Mouse (Mus musculus) c-Kit-positive CD71-positive TER-119-positive erythroid progenitor cells, embryonic 14.5 days (primary cell): Measurements from ENCODE around the gene Kif18b.

Experiments used
- DNase-seq: peaks from one replicate; pipeline ENCODE4 v3.0.0-alpha.2; 2013; ENCODE audit warnings: low spot score

The Kif18b gene

DNA sequence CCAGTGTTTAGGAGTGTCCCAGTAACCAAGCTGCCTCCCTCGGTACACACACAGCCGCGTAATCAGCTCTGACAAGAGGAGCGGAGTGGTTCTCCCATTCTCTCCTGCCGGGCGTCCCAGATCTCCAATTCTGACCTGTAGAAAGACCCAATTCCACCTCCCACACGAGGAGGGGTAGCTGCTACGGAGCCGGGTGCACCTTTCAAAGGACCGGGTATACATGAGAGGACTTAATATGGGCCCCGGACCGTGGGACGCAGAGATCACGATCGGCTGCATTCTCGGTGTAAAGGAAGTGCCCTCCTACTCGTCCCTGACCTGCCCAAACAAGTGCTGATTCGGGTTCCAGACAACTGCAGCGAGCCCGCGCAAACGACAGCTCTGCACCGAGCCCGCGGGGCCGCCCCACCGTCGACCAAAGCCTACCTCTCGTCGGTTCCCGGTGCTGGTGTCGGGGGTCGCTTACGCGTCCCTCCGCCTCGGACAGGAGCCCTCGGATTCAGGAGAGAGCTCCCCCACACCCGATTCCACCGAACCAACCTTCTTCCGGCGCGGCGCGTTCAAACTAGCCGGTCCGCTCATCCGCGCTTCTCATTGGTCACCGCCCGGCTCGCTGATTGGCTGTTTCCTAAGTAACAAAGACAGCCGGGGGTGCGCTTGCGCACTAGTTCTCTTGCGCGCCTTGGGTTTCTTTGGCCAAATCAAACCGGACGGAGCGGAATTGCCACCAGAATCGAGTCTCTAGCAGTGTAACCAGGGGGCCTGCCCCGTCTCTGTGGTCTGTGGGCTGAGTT lies at the start of gene Kif18b:
TSS of gene Kif18b (minus strand) at position 568 of the 794 bp plus-strand sequence.
- DNase-seq = peak; percentile 98

DNA sequence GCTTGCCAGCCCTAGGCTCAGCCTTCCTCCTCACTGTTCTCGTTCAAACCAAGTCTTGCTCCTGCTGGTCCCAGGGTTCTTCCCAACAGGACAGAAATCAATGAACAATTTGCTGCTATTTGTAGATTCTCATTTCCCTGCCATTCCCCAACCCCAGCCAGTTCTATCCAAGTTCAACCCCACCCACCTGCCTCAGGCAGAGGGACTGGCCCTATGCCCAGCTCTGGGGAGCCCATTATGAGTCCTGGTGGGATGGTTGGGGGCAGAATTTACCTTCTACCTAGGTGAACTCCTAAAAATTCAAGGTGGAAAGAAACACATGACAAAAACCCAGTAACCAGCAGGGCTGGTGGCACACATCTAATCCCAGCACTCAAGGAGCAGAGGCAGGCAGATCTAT lies 47.4 kb upstream of the Kif18b start:
- DNase-seq = no peak

DNA sequence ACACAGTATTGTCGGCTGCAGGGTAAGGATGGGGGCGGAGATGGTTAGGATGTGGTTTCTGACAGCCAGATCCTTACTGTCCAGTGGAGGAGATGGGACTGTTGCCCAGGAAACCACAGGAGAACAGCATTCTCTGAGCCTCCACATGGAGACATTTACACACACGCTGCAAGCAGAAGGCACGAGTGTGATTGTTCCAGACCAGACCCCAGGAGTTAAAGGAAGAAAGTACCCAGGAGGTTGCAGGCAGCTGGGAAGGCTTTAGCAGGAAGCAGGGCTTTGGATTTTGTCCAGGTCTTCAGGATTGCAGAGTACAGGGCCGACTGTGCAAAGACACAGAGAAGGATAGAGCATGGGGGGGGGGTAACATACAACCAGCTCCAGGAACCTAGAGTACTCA lies 46.7 kb upstream of the Kif18b start:
- no peak for DNase-seq

DNA sequence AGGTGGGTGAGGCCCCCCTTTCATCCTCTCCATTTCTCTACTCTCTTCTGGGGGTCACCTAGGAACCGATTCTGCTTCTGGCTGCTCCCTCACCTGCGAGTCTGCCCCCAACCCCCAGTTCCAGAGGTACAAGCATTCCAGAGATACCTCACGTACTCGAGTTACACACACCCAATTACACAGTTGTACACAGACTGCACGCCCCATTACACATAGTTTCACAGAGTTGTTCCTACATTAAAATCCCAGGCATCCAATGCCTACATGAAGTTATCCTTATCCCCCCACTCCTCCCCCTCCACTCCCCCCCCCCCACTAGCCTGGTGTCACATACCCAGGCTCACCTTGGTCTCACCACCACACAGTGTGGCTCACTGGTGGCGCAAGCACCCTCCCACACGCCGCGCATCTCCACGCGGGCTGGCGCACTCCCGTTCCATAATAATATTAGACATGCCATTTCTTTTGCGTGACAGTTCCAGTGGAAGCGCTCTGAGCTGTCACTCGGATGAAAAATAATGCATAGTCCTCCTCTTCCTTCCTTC lies 39.7 kb upstream of the Kif18b start:
- no peak for DNase-seq

DNA sequence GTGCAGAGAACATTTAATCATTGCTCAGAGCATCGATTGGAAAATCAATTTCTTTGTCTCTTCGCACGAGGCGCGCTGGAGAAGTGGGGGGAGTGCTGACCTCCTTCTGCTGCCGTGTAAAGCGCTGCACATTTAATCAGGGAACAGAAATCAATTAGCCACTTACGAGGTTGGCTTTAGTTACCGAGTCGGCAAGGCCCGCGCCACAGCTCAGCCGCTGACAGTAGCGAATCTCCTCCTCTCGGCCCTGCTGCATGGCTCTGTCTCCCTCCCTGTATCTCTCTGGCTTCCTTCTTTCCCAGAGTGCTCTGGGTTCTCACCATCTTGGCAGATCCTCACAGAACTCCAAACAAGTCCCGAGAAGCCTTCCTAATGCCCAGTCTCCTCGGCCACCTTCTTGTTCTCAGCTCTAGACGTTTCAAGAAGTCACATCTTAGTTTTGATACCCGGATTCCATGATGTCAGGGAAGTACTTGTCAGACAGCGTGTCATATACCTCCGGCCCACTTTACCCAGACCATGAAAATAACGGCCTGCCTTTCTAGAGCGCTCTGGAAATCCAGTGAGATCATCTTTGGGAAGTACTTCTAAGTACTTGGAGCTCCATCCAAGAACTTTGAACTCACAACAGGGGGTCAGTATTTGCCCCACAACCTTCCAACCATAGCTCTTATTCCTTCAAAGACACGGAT lies 39.1 kb upstream of the Kif18b start:
- DNase-seq = no peak

DNA sequence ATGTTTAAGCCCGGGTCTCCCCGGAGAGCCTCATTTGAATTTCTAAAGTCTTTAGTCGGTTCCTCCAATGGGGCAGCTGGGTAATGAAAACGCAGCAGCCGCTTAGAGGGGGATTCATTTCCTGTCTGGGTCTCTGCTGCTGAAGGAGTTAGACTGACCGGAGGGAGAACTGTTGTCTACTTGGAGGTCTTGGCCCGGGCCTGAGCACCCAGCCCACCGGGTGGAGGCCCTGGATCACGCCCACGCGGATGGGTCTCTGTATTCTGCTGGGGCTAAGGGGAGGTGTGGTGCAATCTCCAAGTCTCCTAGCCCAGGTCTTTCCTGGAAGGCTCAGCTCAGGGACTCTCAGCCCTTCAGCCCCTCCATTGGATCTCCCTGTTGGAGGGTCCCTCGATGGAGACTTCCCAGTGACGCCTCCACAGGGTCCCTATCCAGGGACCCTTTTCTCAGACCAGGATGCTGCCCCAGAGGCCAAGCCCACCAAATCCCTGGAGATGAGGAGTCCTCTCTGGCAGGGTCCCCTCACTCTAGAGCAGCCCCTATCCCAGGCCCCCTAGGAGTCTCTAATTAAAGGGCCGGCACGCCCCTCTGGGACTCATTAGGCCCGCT lies 38.4 kb upstream of the Kif18b start:
- no peak for DNase-seq

DNA sequence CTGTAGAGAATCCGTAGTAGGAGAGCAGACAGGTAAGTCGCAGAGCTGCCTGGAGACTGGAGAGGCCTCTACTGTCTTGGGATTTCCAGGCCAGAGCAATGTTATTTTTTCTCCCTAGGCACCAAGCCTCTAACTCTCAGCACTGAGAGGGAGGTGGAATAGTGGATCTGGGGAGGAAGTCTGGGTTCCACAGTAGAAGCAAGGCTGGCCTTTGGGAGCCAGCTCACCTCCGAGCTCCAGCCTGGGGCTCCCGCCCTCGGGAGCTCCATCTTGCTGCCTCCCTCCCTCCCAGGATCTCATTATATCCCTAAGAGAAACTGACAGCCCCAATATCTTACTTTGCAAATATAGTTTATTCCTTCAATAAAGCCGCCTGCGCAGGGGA lies 37.9 kb upstream of the Kif18b start:
- DNase-seq = no peak

DNA sequence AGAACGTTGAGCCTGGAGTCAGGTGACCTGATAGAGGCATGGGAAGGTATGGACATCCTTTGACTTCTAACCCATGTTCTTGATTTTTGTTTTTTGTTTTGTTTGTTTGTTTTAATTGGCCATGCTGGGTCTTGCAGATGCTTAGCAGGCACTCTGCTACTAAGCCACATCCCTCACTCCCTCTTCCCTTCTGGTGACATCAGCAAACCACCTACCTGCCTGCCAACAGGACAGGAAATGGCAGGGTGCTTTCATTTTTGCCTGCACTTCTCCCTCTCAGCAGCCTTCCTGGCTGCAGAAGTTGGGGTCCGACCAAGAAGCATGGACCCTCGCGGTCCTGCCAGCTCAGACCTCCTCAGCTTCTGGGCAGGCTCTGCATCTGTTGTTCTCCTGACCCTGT lies 36.2 kb upstream of the Kif18b start:
- no peak for DNase-seq

DNA sequence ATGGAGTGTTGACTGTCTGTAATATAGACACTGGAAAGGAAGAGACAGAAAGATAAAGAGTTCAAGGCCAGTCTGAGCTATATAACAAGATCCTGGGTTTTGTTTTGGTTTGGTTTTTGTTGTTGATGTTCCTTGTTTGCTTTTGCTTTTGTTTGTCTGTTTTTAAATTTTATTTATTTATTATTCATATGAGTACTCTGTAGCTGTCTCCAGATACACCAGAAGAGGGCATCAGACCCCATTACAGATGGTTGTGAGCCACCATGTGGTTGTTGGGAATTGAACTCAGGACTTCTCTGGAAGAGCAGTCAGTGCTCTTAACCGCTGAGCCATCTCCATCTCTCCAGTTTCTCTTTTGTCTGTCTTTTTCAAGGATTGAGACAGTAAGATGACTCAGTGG lies 33.9 kb upstream of the Kif18b start:
- no peak for DNase-seq

DNA sequence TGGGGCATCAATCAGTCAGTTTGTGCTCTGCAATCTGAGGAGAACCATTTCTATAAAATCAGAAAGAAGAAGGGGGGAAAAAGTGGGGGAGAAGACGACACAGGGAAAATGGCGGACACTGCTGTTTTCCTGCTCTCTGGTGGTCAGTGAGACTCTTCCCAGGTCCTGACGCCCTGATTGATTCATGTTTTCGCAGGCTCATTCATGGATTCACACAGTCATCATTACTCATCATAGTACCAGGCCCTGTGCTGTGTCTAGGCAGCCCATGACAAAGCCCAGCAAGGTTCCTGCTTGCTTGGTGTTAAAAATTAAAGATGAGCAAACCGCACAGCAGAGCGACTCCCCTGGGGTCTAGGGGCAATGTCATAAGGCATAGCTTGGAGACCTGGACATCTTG lies 33.5 kb upstream of the Kif18b start:
- no peak for DNase-seq

DNA sequence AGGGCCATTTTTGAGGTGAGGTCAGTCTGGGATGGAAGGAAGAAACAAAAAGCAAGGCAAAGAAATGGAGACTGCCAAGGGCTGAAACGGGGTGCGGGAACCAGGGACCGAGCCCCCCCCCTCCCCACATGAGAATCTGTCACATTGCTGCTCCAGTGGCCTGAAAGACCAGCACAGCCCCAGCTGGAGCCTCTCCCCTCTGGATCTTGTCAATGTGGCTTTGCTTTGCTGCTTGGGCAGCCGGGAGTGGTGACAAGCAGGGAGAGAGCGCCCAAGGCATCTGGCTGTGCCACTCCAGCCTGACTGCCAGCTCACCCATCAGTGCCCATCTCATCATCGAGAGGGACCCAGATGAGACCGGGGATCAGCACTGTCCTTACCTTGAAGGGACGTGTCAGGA lies 32.8 kb upstream of the Kif18b start:
- no peak for DNase-seq

DNA sequence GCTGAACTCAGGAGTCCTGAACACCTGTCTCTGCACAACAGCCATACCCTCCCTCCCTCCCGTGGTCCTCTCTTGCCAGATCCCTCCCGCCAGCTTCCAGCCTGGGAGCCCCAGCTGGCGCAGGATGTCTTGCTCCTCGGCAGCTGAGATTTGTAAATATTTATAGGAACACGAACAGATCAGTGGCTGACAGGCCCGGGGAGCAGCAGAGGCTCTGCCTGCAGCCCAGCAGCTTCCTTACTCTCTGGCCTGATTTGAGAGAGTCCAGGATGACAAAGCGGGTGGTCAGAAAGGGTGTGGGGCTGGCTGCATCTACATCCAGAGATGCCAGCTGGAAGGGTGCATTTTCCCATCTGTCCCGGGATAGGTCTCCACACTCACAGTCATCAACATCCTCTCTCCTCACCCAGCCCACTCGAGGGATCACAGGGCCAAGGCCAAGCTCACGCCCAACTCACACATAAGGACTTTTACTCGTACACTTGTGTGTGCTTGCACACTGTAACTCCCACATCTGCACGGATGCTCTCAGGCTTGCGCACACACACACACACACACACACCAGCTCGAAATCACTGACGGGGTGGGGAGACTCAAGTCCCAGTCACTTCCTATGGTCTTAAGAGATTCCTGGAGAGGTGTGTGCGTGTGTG lies 32.2 kb upstream of the Kif18b start:
- DNase-seq = no peak

DNA sequence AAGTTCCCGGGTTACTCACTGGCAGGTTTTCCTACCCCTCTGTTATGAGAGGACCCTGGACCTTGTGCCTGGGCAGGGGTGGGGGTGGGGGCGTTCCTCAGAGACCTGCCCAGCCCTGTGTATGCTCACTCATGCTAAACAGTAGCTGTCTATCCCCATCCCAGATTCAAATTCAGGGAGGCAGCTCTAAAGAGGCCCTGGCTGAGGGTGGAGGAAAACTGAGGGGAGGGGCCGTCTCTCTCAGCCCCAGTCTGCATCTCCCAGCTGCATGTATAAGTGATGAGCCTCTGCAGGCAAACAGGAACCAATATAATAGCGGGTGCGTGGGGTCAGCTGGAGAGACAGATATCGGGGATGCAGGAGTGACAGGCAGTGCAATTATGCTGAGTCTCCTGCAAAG lies 28.0 kb upstream of the Kif18b start:
- no peak for DNase-seq

DNA sequence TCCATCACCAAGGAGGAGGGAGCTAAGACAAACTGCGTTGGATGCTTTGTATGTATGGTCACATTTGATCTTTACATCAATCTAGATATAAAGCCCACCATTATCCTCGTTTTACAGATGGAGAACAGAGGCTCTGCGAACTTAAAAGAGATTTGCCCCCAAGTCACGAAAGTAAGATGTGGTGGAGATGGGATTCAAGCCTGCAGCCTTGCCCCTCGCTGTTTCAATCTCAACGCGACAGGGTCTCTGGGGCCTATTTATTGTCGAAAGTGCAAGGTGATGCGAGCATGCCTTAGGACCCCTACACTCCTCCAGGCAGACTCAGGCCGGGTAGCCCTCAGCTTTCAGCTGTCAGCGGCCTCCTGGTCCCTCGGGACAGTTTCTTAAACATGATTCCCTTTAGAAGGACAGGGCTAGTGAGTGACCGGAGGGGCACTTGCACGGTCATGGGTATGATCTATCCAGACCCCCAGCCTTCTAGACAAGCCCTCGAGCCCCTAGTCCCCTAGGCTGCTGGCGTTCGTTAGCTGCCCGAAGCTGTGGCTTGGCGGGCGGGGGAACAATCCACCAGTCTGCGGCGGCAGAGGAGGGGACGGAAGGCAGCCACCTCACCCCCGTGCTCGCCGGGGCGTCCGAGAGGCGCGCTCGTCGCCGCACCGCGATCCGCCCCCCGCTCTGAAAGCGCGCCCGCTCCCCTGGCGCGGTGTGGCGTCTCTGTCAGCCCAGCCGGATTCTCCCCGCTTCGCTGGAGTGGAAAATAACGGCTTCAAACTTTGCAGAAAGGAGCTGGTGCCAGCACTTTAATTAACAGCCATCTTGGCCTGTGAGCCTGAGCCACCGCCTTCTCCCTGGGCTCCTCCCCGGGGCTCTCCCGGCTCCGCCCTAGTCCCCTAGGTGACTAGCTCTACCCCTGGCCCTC lies 23.4 kb upstream of the Kif18b start:
- no peak for DNase-seq

DNA sequence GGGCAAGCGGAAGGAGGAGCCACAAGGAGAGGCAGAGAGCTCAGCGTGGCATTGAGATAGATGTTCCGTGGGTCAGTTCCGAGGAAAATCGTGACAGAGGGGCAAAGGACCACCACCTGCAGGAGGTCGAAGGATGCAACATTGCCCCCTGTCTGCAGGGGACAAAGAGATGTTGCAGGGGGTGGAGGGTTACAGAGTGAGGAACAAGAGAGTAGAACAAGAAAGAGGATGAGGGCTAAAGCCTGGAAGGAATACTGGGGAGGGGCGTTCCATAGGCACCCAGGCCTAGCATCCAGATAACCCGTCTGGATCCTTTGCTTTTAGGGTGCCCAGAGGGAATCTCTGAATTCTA lies 22.0 kb upstream of the Kif18b start:
- DNase-seq = no peak

DNA sequence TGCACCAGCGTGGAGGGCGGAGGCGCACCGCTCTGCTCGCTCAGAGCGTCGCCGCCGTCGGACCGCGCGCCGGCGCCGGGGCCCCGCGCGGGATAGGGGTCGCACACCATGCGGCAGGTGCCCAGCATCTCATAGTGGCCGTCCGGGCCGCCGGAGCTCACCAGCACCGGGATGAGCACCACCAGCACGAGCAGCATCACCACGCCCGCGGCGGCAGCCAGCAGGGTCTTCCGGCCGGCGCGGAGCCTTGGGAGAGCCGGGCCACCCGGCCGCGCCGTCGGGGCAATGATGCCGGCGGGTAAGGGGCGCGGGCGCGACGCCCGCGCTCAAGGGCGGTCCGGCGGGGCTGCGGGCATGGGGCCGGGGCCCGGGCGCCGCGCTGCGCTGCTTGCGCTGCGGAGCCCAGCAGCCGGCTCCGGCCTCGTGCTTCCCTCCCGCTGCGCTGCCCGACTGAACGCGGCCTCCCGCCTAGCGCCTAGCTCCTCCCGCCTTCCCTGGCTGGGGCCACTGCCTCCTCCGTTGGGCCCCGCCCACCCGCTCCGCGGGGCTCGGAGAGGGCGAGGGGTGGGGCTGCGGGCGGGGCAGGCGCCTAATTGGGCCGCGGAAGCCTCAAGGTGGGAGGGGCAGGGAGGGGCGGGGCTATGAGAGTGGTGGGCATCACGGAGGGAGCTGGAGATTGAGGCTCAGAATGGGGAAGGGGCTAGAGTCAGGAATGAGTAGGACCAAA lies 21.5 kb upstream of the Kif18b start, which contains the start of gene C1ql1:
TSS of gene C1ql1 (minus strand) at position 424 of the 727 bp plus-strand sequence.
- peak; percentile 79 for DNase-seq

DNA sequence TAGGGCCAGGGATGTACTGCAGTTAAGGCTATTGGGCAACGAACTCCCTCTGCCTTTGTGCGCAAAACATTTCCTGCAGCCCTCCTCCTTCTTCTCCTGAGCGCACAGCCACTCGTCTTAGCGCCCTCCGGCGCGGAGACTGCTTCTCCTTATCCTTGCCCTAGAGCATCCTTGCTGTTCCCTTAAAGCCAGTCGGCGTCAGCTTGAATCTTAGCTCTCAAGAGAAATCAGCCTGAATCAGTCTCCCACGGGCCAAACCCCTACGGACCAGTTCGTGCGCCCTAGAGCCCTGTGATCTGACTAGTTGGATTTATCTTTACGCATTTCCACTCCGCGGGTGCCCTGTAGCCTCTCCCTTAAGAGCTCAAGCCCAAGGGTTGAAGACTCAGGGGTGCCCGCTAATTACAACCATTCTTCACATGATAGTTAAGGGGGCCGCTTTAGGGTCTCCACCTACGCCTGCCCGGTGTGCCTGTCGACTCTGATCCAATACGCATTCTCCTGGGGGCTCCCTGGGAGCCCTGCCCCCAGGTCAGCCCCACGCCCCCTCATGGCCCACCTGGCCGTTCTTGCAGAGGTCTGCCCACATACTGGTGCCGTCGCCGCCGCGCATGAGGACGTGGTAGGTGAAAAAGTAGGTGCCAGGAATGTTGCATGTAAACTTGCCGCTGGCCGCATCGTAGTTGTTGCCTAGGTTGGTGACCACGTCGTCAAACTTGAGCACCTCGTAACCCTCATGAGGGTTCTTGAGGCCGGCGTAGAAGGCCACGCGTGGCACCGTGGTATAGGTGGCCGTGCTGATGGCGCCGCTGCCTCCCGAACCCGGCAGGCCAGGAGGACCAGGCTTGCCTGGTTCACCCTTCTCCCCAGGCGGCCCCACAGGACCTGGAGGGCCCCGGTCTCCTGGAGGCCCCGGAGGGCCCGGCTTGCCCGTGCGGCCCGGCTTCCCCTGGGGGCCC lies 20.7 kb upstream of the Kif18b start:
- no peak for DNase-seq

DNA sequence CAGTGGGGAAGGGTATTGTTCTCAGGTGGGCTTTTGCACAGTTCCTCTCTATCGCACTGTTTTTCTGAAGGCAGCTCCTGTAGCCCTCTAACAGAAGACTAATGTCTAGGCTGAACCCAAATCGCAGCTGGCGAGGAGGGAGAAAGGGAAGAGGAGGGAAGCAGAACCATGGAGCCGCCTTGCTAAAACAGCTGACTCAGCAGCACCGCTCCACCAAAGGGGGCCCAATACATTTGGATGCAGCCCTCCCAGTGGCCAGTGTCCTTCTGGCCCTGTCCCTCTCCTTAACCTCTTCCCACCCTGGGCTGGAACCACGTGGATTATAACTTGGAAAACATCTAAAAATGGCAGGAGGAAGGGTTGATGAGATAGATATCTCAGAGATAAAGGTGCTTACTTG lies 16.3 kb upstream of the Kif18b start:
- DNase-seq = no peak

DNA sequence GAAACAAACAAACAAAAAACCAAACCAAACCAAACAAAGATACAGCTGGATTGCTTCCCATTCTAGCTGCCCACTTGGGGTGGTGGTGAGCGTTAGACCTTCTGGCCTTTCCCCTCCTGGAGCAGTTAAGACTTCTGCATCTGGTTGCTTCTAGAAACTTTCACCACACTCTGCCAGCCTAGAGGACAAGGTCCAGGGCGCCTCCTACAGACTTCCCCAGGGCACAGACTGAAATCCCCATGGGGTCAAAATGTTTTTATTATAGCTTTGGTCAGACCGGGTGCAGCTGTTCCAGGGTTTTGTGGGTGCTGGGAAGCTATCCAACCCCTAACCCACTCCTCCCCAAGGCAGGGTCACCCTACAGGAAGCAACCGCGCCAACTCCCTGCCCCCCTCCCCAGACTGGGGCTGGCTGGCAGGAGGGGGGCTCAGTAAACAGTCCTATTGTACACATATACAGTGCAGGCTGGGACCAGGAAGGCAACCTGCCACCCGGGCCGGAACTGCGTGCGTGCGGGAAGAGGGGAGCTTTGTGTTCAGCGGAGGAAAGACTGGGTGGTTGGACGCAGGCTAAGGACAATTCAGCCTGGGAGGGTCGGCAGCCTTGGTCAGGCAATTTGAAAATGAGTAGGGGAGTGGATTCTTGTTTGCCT lies 14.2 kb upstream of the Kif18b start:
- no peak for DNase-seq
